In genomic region chr7:18992294-18992675, GRCm38 (mm10) we compare ENCODE assay signal across 9 mouse cellular contexts. TPM values are rescaled to one million over a fixed set of nuclear protein-coding genes. Genes with fewer than 3 reads are reported as not detected.
DNase-seq lines count a peak whose midpoint lies in the region; ATAC-seq and TF ChIP-seq lines count a peak whose summit lies in the region.
"Had no signal": no experiment of that assay in that cellular context is flagged by ENCODE, and none has a peak within 500 bp of the region (broad histone marks: within the 10 kb centered on the region; RNA-seq: fewer than 3 reads in every experiment).

No protein-coding gene starts in this region.

- no peak for TF ChIP-seq CTCF in kidney, adult 2 months (conservative IDR thresholded peaks at IDR 0.05; ENCODE audit: insufficient read depth, insufficient read length, low read depth, low read length)
- no peak for TF ChIP-seq CTCF in G1E (IDR thresholded peaks at IDR 0.05; ENCODE audit: low read depth, low read length)
- TF ChIP-seq CTCF in liver, embryonic 14.5 days (IDR thresholded peaks at IDR 0.05; ENCODE audit: low read depth), result no peak
- no peak for TF ChIP-seq CTCF in small intestine, adult 2 months (IDR thresholded peaks at IDR 0.05; ENCODE audit: extremely low read depth, insufficient read length, insufficient replicate concordance, low read depth, low read length)

- 5% methylated on average over 31 of the region's 31 CpGs for WGBS in kidney, adult 2 months
- WGBS in embryonic facial prominence, embryonic 11.5 days, result 2% methylated on average over 31 of the region's 31 CpGs
- WGBS in liver, embryonic 14.5 days (ENCODE audit: insufficient replicate concordance), result 5% methylated on average over 31 of the region's 31 CpGs
- WGBS in small intestine, adult 2 months, result 5% methylated on average over 31 of the region's 31 CpGs

- ATAC-seq in G1E (ENCODE audit: extremely low read depth, insufficient number of reproducible peaks, low FRiP score, poor library complexity, severe bottlenecking), result no peak
- ATAC-seq in embryonic facial prominence, embryonic 11.5 days (replicated peaks; ENCODE audit: insufficient number of reproducible peaks, low FRiP score, low TSS enrichment, low read depth), result no peak
- no peak for ATAC-seq in liver, embryonic 14.5 days (ENCODE audit: insufficient read depth)
- ATAC-seq: Patski had no signal

- H3K4me1 ChIP-seq in kidney, adult 2 months (ENCODE audit: control insufficient read depth, insufficient read depth, low read length), result peaks cover 3% of the 10 kb centered on the region; the same call in 1 of the 2 replicates
- peaks cover 27% of the 10 kb centered on the region for H3K4me1 ChIP-seq in G1E (ENCODE audit: insufficient read depth, low read depth, low read length)
- H3K4me1 ChIP-seq in embryonic facial prominence, embryonic 11.5 days (ENCODE audit: control insufficient read depth, insufficient read depth, low read length), result peaks cover 6% of the 10 kb centered on the region; the same call in 1 of the 2 replicates
- peaks cover 0 to 5% of the 10 kb centered on the region in 2 experiments; a peak in 1 of 4 replicates for H3K4me1 ChIP-seq in liver, embryonic 14.5 days (replicated peaks; ENCODE audit: control insufficient read depth in 2 of 2, insufficient read depth in 2 of 2, low read length in 1 of 2)
- peaks cover 9% of the 10 kb centered on the region for H3K4me1 ChIP-seq in small intestine, adult 2 months (ENCODE audit: control insufficient read depth, insufficient read depth, insufficient read length, low read length)

- peak overlapping the region; percentile 64 for H3K4me3 ChIP-seq in kidney, adult 2 months (ENCODE audit: insufficient read depth, low read depth, low read length)
- H3K4me3 ChIP-seq in G1E (ENCODE audit: low read depth, low read length), result peak overlapping the region; percentile 72; the same call in 1 of the 2 replicates
- H3K4me3 ChIP-seq in embryonic facial prominence, embryonic 11.5 days (ENCODE audit: low read depth, low read length), result peak overlapping the region; percentile 48
- peak overlapping the region; percentile 10 to 48; a peak in 3 of 4 replicates for H3K4me3 ChIP-seq in liver, embryonic 14.5 days (ENCODE audit: insufficient read depth in 1 of 2, low read depth in 2 of 2, low read length in 2 of 2)
- H3K4me3 ChIP-seq in small intestine, adult 2 months (ENCODE audit: low read depth, low read length), result peak overlapping the region; percentile 56

- peak overlapping the region; percentile 65 for H3K9ac ChIP-seq in embryonic facial prominence, embryonic 11.5 days (replicated peaks; ENCODE audit: low read length)
- no peak overlapping the region for H3K9ac ChIP-seq in liver, embryonic 14.5 days (replicated peaks)

- peak overlapping the region; percentile 87 for H3K4me2 ChIP-seq in embryonic facial prominence, embryonic 11.5 days (ENCODE audit: low read depth, low read length)
- H3K4me2 ChIP-seq in liver, embryonic 14.5 days (ENCODE audit: low read depth), result peak overlapping the region; percentile 66

- TF ChIP-seq EP300 in liver, embryonic 14.5 days (IDR thresholded peaks at IDR 0.05; ENCODE audit: low read depth), result no peak

- peaks cover 7% of the 10 kb centered on the region for H3K9me3 ChIP-seq in G1E (replicated peaks)
- H3K9me3 ChIP-seq in embryonic facial prominence, embryonic 11.5 days (replicated peaks; ENCODE audit: control insufficient read depth, low read length), result no peaks in the 10 kb centered on the region
- H3K9me3 ChIP-seq in liver, embryonic 14.5 days (ENCODE audit: control insufficient read depth, low read length), result no peaks in the 10 kb centered on the region

- no peak for TF ChIP-seq POLR2A in kidney, adult 2 months (IDR thresholded peaks at IDR 0.05; ENCODE audit: low read depth, low read length)
- no peak for TF ChIP-seq POLR2A in small intestine, adult 2 months (IDR thresholded peaks at IDR 0.05; ENCODE audit: low read depth, low read length)

- no peak overlapping the region for H3K27ac ChIP-seq in kidney, adult 2 months (ENCODE audit: insufficient read depth, low read depth, low read length)
- H3K27ac ChIP-seq in embryonic facial prominence, embryonic 11.5 days (replicated peaks; ENCODE audit: low read depth, low read length), result no peak overlapping the region
- no peak overlapping the region for H3K27ac ChIP-seq in liver, embryonic 14.5 days
- H3K27ac ChIP-seq in small intestine, adult 2 months (ENCODE audit: insufficient read depth, low read depth, low read length), result no peak overlapping the region

- intact Hi-C loops in heart, postnatal 36 days (cut with DNase I), result no loop called here

- no peak for DNase-seq in kidney, adult 2 months
- DNase-seq in kidney, adult 8-10 months, result no peak
- DNase-seq in G1E (ENCODE audit: low spot score), result no peak
- no peak for DNase-seq in embryonic facial prominence, embryonic 11.5 days (ENCODE audit: low spot score)
- peak; percentile 42 to 45 for DNase-seq in heart, postnatal 36 days
- DNase-seq in liver, embryonic 14.5 days (ENCODE audit: low read depth in 3 of 3, low spot score in 3 of 3), result no peak
- no peak for DNase-seq in urinary bladder, postnatal 4 days (ENCODE audit: low spot score in 2 of 2)

- no peaks in the 10 kb centered on the region for H3K27me3 ChIP-seq in kidney, adult 2 months (replicated peaks; ENCODE audit: control insufficient read depth, insufficient read depth, low read length)
- H3K27me3 ChIP-seq in G1E (ENCODE audit: insufficient read depth, low read length), result peaks cover 18% of the 10 kb centered on the region; the same call in 1 of the 2 replicates
- peaks cover 11% of the 10 kb centered on the region for H3K27me3 ChIP-seq in embryonic facial prominence, embryonic 11.5 days (ENCODE audit: control insufficient read depth, insufficient read depth, low read length)
- peaks cover 48% of the 10 kb centered on the region for H3K27me3 ChIP-seq in liver, embryonic 14.5 days (ENCODE audit: control insufficient read depth, insufficient read depth, low read length)
- H3K27me3 ChIP-seq in small intestine, adult 2 months (ENCODE audit: control insufficient read depth, insufficient read depth, low read length), result peaks cover 10% of the 10 kb centered on the region
- H3K27me3 ChIP-seq: Patski had no signal

- H3K36me3 ChIP-seq in kidney, adult 2 months (ENCODE audit: control insufficient read depth, insufficient read depth, low read length), result no peaks in the 10 kb centered on the region
- peaks cover 29% of the 10 kb centered on the region for H3K36me3 ChIP-seq in G1E (replicated peaks)
- no peaks in the 10 kb centered on the region; the same call in 1 of the 2 replicates for H3K36me3 ChIP-seq in embryonic facial prominence, embryonic 11.5 days (replicated peaks; ENCODE audit: control insufficient read depth, insufficient read depth, low read depth, low read length)
- H3K36me3 ChIP-seq in liver, embryonic 14.5 days (replicated peaks; ENCODE audit: control insufficient read depth, insufficient read depth, low read depth), result no peaks in the 10 kb centered on the region
- H3K36me3 ChIP-seq in small intestine, adult 2 months (ENCODE audit: control insufficient read depth, insufficient read depth, low read length), result no peaks in the 10 kb centered on the region

RNA-seq across cellular contexts. Expression of gene Mypop, which starts 1.2 kb away (rescaled TPM):
- polyA plus RNA-seq in kidney, adult 2 months (2012; rRNA removed), result 7.6 and 8.7 TPM in 2 replicates
- total RNA-seq in G1E (2014; fragmentation: Nextera tagmentation), result 2.4 and 3.9 TPM in 2 replicates
- total RNA-seq in G1E (2017), result 2.0 and 4.1 TPM in 2 replicates
- polyA plus RNA-seq in G1E (2012), result 15.8 and 20.5 TPM in 2 replicates
- 4.3 and 5.3 TPM in 2 replicates for polyA plus RNA-seq in embryonic facial prominence, embryonic 11.5 days (2014; fragmentation: Nextera tagmentation; extraction: Ambion mirVana)
- 1 to 10 TPM; 3.4 to 4.3 TPM for total RNA-seq in heart, postnatal 36 days (2021)
- polyA plus RNA-seq in liver, embryonic 14.5 days (2012; rRNA removed), result 0.20 and 0.21 TPM in 2 replicates
- 0.30 and 0.34 TPM in 2 replicates for polyA plus RNA-seq in liver, embryonic 14.5 days (2014; fragmentation: Nextera tagmentation; extraction: Ambion mirVana)
- polyA plus RNA-seq in small intestine, adult 2 months (2012; rRNA removed), result 1.9 and 2.3 TPM in 2 replicates

RNA-seq across cellular contexts. Expression of gene Nanos2, which starts 5.1 kb away (rescaled TPM):
- polyA plus RNA-seq in kidney, adult 2 months (2012; rRNA removed), result not detected in 2 replicates
- total RNA-seq in G1E (2014; fragmentation: Nextera tagmentation), result not detected in 2 replicates
- 0.12 and 0.16 TPM in 2 replicates for total RNA-seq in G1E (2017)
- polyA plus RNA-seq in G1E (2012), result not detected in 2 replicates
- not detected in 2 replicates for polyA plus RNA-seq in embryonic facial prominence, embryonic 11.5 days (2014; fragmentation: Nextera tagmentation; extraction: Ambion mirVana)
- not detected for total RNA-seq in heart, postnatal 36 days (2021)
- polyA plus RNA-seq in liver, embryonic 14.5 days (2012; rRNA removed), result not detected in 2 replicates
- polyA plus RNA-seq in liver, embryonic 14.5 days (2014; fragmentation: Nextera tagmentation; extraction: Ambion mirVana), result not detected in 2 replicates
- not detected in 2 replicates for polyA plus RNA-seq in small intestine, adult 2 months (2012; rRNA removed)
- polyA plus RNA-seq: Patski had no signal

RNA-seq across cellular contexts. Expression of gene Irf2bp1, which starts 11.6 kb away (rescaled TPM):
- polyA plus RNA-seq in kidney, adult 2 months (2012; rRNA removed), result 18.1 and 21.1 TPM in 2 replicates
- total RNA-seq in G1E (2014; fragmentation: Nextera tagmentation) (34.1 and 34.9 TPM in 2 replicates), G1E (2017) (13.4 TPM in 2 replicates)
- polyA plus RNA-seq in G1E (2012), result 105 and 139 TPM in 2 replicates
- polyA plus RNA-seq in embryonic facial prominence, embryonic 11.5 days (2014; fragmentation: Nextera tagmentation; extraction: Ambion mirVana), result 27.9 and 28.3 TPM in 2 replicates
- total RNA-seq in heart, postnatal 36 days (2021), result 10 to 100 TPM; 19.6 to 23.0 TPM
- 6.8 and 8.3 TPM in 2 replicates for polyA plus RNA-seq in liver, embryonic 14.5 days (2012; rRNA removed)
- 6.8 and 7.9 TPM in 2 replicates for polyA plus RNA-seq in liver, embryonic 14.5 days (2014; fragmentation: Nextera tagmentation; extraction: Ambion mirVana)
- polyA plus RNA-seq in small intestine, adult 2 months (2012; rRNA removed), result 17.0 and 25.8 TPM in 2 replicates

RNA-seq across cellular contexts. Expression of gene Foxa3, which starts 31.1 kb away (rescaled TPM):
- polyA plus RNA-seq in kidney, adult 2 months (2012; rRNA removed), result 0.13 and 0.16 TPM in 2 replicates
- total RNA-seq in G1E (2014; fragmentation: Nextera tagmentation), result not detected in 2 replicates
- not detected in 2 replicates for total RNA-seq in G1E (2017)
- 0.03 TPM in 1 of 2 replicates, not detected in the other for polyA plus RNA-seq in G1E (2012)
- not detected in 2 replicates for polyA plus RNA-seq in embryonic facial prominence, embryonic 11.5 days (2014; fragmentation: Nextera tagmentation; extraction: Ambion mirVana)
- total RNA-seq in heart, postnatal 36 days (2021), result not detected
- polyA plus RNA-seq in liver, embryonic 14.5 days (2012; rRNA removed), result 12.2 and 13.9 TPM in 2 replicates
- 25.7 and 26.5 TPM in 2 replicates for polyA plus RNA-seq in liver, embryonic 14.5 days (2014; fragmentation: Nextera tagmentation; extraction: Ambion mirVana)
- 17.8 and 19.9 TPM in 2 replicates for polyA plus RNA-seq in small intestine, adult 2 months (2012; rRNA removed)

RNA-seq across cellular contexts. Expression of gene Sympk, which starts 31.9 kb away (rescaled TPM):
- polyA plus RNA-seq in kidney, adult 2 months (2012; rRNA removed), result 59.8 and 68.9 TPM in 2 replicates
- total RNA-seq in G1E (2014; fragmentation: Nextera tagmentation) (119 and 149 TPM in 2 replicates), G1E (2017) (47.6 and 48.1 TPM in 2 replicates)
- 257 and 260 TPM in 2 replicates for polyA plus RNA-seq in G1E (2012)
- 34.8 and 36.3 TPM in 2 replicates for polyA plus RNA-seq in embryonic facial prominence, embryonic 11.5 days (2014; fragmentation: Nextera tagmentation; extraction: Ambion mirVana)
- total RNA-seq in heart, postnatal 36 days (2021), result 10 to 100 TPM; 85.2 to 86.8 TPM
- 27.3 and 29.1 TPM in 2 replicates for polyA plus RNA-seq in liver, embryonic 14.5 days (2012; rRNA removed)
- 10.7 and 11.8 TPM in 2 replicates for polyA plus RNA-seq in liver, embryonic 14.5 days (2014; fragmentation: Nextera tagmentation; extraction: Ambion mirVana)
- 50.4 and 71.8 TPM in 2 replicates for polyA plus RNA-seq in small intestine, adult 2 months (2012; rRNA removed)

Comparison
In these comparisons a context has a peak if more than half of its experiments do, and no peak if none do; other contexts are left out.
1. DNase-seq: peak in heart, postnatal 36 days (2 of 2); none in kidney, adult 2 months (single experiment), kidney, adult 8-10 months (0 of 2), G1E (single experiment), embryonic facial prominence, embryonic 11.5 days (single experiment), liver, embryonic 14.5 days (0 of 3) and urinary bladder, postnatal 4 days (0 of 2).
2. Peak in every context shown above with its lines, with median percentiles within 50 percentile points of each other: H3K4me3 ChIP-seq.